Mouse (Mus musculus): ENCODE results near the gene Gm38431. TPM values are rescaled to one million over a fixed set of nuclear protein-coding genes. Genes with fewer than 3 reads are reported as not detected.

Gm38431 gene
- total and polyA plus RNA-seq, 3 experiments, result 1.1 to 30.5 (median 9.8) TPM

GRCm38 (mm10) chr9:21031896-21032351 lies 59.9 kb downstream of the Gm38431 start, which contains the start of gene Icam5:
TSS of gene Icam5 (plus strand) at chr9:21032073.
- Histone ChIP-seq H3K79me2 (replicated peaks; ENCODE audit: control insufficient read depth, extremely low read depth, insufficient read depth, poor library complexity, severe bottlenecking) (no peaks in the 10 kb centered on the region), H3K36me3 (replicated peaks in 1 of 2; ENCODE audit: control insufficient read depth in 1 of 2, insufficient read depth in 1 of 2, low read length in 1 of 2) (peaks cover 36 to 42% of the 10 kb centered on the region in 2 experiments), H3K27me3 (replicated peaks) (no peaks in the 10 kb centered on the region), H3K4me3 (replicated peaks in 1 of 3; ENCODE audit: low read depth in 2 of 3, low read length in 2 of 3, poor library complexity in 1 of 3) (peak within 1 kb of the TSS; percentile 67 to 76 (median 74)), H3K4me1 (ENCODE audit: control insufficient read depth in 1 of 2, insufficient read depth in 2 of 2) (peaks cover 14 to 52% of the 10 kb centered on the region in 2 experiments), H3K27ac (ENCODE audit: insufficient read depth, low read depth) (peak within 1 kb of the TSS; percentile 92), H3K4me2 (ENCODE audit: insufficient read depth, low read depth, poor library complexity, severe bottlenecking) (peak within 1 kb of the TSS; percentile 74), H3K9me3 (replicated peaks; ENCODE audit: low read length) (no peaks in the 10 kb centered on the region), H3K9ac (ENCODE audit: insufficient read depth, low read depth) (peak within 1 kb of the TSS; percentile 46)
- TF ChIP-seq USF1 (IDR thresholded peaks at IDR 0.05; ENCODE audit: low read depth, low read length), result no peak
- TF ChIP-seq CHD1 (IDR thresholded peaks at IDR 0.05; ENCODE audit: low read depth, low read length), result no peak
- no peak for TF ChIP-seq ZKSCAN1 (IDR thresholded peaks at IDR 0.05; ENCODE audit: borderline replicate concordance, low read depth, low read length)
- no peak for TF ChIP-seq JUN (IDR thresholded peaks at IDR 0.05; ENCODE audit: insufficient read depth, low read depth, low read length)
- TF ChIP-seq RAD21 (IDR thresholded peaks at IDR 0.05; ENCODE audit: low read depth, low read length), result no peak
- no peak for TF ChIP-seq IRF4 (IDR thresholded peaks at IDR 0.05; ENCODE audit: low read depth, low read length)
- no peak for TF ChIP-seq SMC3 (IDR thresholded peaks at IDR 0.05; ENCODE audit: low read depth, low read length)
- no peak for TF ChIP-seq PAX5 (IDR thresholded peaks at IDR 0.05; ENCODE audit: low read length)
- TF ChIP-seq HCFC1 (IDR thresholded peaks at IDR 0.05; ENCODE audit: low read depth, low read length), result no peak
- TF ChIP-seq RCOR1 (conservative IDR thresholded peaks at IDR 0.05; ENCODE audit: low read depth, low read length), result 0 out of 2 replicates have a peak, but pooled peaks have one; percentile 21
- TF ChIP-seq UBTF (IDR thresholded peaks at IDR 0.05; ENCODE audit: low read depth, low read length), result no peak
- no peak for TF ChIP-seq TCF12 (IDR thresholded peaks at IDR 0.05; ENCODE audit: low read depth, low read length)
- no peak for TF ChIP-seq CTCF (conservative IDR thresholded peaks at IDR 0.05 in 1 of 2, IDR thresholded peaks at IDR 0.05 in 1 of 2; ENCODE audit: low read depth in 2 of 2, low read length in 2 of 2)
- TF ChIP-seq EP300 (IDR thresholded peaks at IDR 0.05; ENCODE audit: low read length), result no peak
- 0 out of 2 replicates have a peak, but pooled peaks have one; percentile 4 for TF ChIP-seq ELF1 (IDR thresholded peaks at IDR 0.05; ENCODE audit: low read depth, low read length)
- no peak for TF ChIP-seq USF2 (conservative IDR thresholded peaks at IDR 0.05; ENCODE audit: low read depth, low read length)
- no peak for TF ChIP-seq GABPA (IDR thresholded peaks at IDR 0.05; ENCODE audit: insufficient replicate concordance, low read depth, low read length)
- no peak for TF ChIP-seq ZMIZ1 (IDR thresholded peaks at IDR 0.05; ENCODE audit: low read depth, low read length)
- no peak for TF ChIP-seq MXI1 (IDR thresholded peaks at IDR 0.05; ENCODE audit: low read depth, low read length)
- no peak for TF ChIP-seq ZC3H11A (IDR thresholded peaks at IDR 0.05; ENCODE audit: low read depth, low read length)
- TF ChIP-seq NELFE (IDR thresholded peaks at IDR 0.05; ENCODE audit: low read depth, low read length), result 0 out of 2 replicates have a peak, but pooled peaks have one; percentile 17
- no peak for TF ChIP-seq TBP (conservative IDR thresholded peaks at IDR 0.05; ENCODE audit: low read depth, low read length)
- no peak for TF ChIP-seq ETS1 (conservative IDR thresholded peaks at IDR 0.05; ENCODE audit: low read depth, low read length)
- TF ChIP-seq KAT2A (IDR thresholded peaks at IDR 0.05; ENCODE audit: insufficient replicate concordance, low read length), result no peak
- TF ChIP-seq BHLHE40 (IDR thresholded peaks at IDR 0.05; ENCODE audit: low read depth, low read length), result no peak
- no peak for TF ChIP-seq ZNF384 (IDR thresholded peaks at IDR 0.05; ENCODE audit: low read depth, low read length)
- no peak for TF ChIP-seq MEF2A (IDR thresholded peaks at IDR 0.05; ENCODE audit: borderline replicate concordance, low read depth, low read length)
- in situ Hi-C loops (cut with MboI; ENCODE audit: low pct_ligation_motif_present, low pct_unique_long_range_greater_than_20kb, low sequenced_read_pairs), result loop anchor here (5.0 kb wide), 1 partner anchor 95 kb away; no protein-coding TSS in a partner anchor
- DNase-seq (ENCODE audit: extremely low read depth), result no peak
- dilution Hi-C loops (cut with MboI; ENCODE audit: extremely low pct_ligation_motif_present, extremely low pct_unique_long_range_greater_than_20kb, low sequenced_read_pairs), result no loop called here
